Comparison of ENCODE assay signal across 8 mouse cellular contexts in the genomic region with DNA sequence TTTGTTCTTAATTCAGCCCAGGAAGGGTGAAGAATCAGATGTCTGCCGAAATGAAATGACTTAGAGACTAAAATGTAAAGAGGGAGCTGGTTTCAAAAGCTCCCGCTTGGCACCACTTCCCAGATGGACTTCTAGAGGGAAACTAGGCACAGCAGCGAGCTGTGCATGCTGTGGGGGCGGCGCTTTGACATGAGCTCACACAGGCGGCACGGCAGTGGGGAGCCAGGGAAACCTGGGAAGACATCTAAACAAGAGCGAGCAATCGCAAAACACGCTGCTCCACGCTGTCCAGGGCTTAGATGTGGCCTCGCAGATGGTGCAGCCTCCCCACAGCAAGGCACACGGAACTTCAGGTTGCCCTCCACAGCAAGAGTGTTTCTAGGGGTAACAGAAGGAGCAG. TPM values are rescaled to one million over a fixed set of nuclear protein-coding genes. Genes with fewer than 3 reads are reported as not detected.
DNase-seq lines count a peak whose midpoint lies in the region; ATAC-seq and TF ChIP-seq lines count a peak whose summit lies in the region.

No protein-coding gene starts in this region.

- no peak for TF ChIP-seq CTCF in liver, postnatal 0 days (IDR thresholded peaks at IDR 0.05; ENCODE audit: low read depth)
- no peak for TF ChIP-seq CTCF in forebrain, postnatal 0 days (IDR thresholded peaks at IDR 0.05; ENCODE audit: low read depth)

- TF ChIP-seq EP300 in liver, postnatal 0 days (IDR thresholded peaks at IDR 0.05; ENCODE audit: low read depth) = no peak

- peaks cover 16% of the 10 kb centered on the region; the same call in 1 of the 2 replicates for H3K36me3 ChIP-seq in liver, embryonic 11.5 days (ENCODE audit: control insufficient read depth, insufficient read depth, low read length)
- peaks cover 29% of the 10 kb centered on the region for H3K36me3 ChIP-seq in liver, postnatal 0 days (replicated peaks; ENCODE audit: insufficient read depth, low read length)
- 0 out of 2 replicates have a peak, but pooled peaks cover 6% of the 10 kb centered on the region for H3K36me3 ChIP-seq in forebrain, postnatal 0 days (ENCODE audit: insufficient read depth)

- no peak overlapping the region for H3K9ac ChIP-seq in liver, embryonic 11.5 days (ENCODE audit: low read depth, low read length)
- H3K9ac ChIP-seq in liver, postnatal 0 days (replicated peaks) = no peak overlapping the region
- no peak overlapping the region for H3K9ac ChIP-seq in forebrain, postnatal 0 days

- peak; percentile 53 to 59 for DNase-seq in frontal cortex, postnatal 36 days (ENCODE audit: low spot score in 2 of 2)
- DNase-seq in frontal cortex, postnatal 14 days (ENCODE audit: low spot score in 2 of 2) = no peak
- no peak for DNase-seq in liver, embryonic 11.5 days (ENCODE audit: low spot score)
- no peak for DNase-seq in liver, postnatal 0 days
- DNase-seq in forebrain, postnatal 0 days = no peak
- peak; percentile 56 to 66 for DNase-seq in right cerebral cortex, postnatal 10 days (ENCODE audit: low spot score in 2 of 2)
- no peak for DNase-seq in adrenal gland, postnatal 25 days
- no peak for DNase-seq in urinary bladder, postnatal 25 days (ENCODE audit: low spot score)

- H3K4me3 ChIP-seq in liver, embryonic 11.5 days (ENCODE audit: low read depth, low read length) = no peak overlapping the region
- no peak overlapping the region for H3K4me3 ChIP-seq in liver, postnatal 0 days (ENCODE audit: low read depth, low read length)
- H3K4me3 ChIP-seq in forebrain, postnatal 0 days (ENCODE audit: low read depth, low read length) = no peak overlapping the region

- 57% methylated on average over 13 of the region's 13 CpGs for WGBS in liver, embryonic 11.5 days
- WGBS in liver, postnatal 0 days (ENCODE audit: insufficient replicate concordance) = 71% methylated on average over 13 of the region's 13 CpGs
- 47% methylated on average over 13 of the region's 13 CpGs for WGBS in forebrain, postnatal 0 days

- peaks cover 14% of the 10 kb centered on the region for H3K4me1 ChIP-seq in liver, embryonic 11.5 days (replicated peaks; ENCODE audit: control insufficient read depth, insufficient read depth, low read length)
- H3K4me1 ChIP-seq in liver, postnatal 0 days (ENCODE audit: insufficient read depth) = no peaks in the 10 kb centered on the region
- peaks cover 9% of the 10 kb centered on the region; the same call in 1 of the 2 replicates for H3K4me1 ChIP-seq in forebrain, postnatal 0 days (ENCODE audit: insufficient read depth)

- no peak for ATAC-seq in liver, embryonic 11.5 days (replicated peaks; ENCODE audit: low FRiP score)
- ATAC-seq in liver, postnatal 0 days = no peak
- peak; percentile 30; the same call in 1 of the 2 replicates for ATAC-seq in forebrain, postnatal 0 days

- no peaks in the 10 kb centered on the region for H3K27me3 ChIP-seq in liver, embryonic 11.5 days (replicated peaks; ENCODE audit: control insufficient read depth, insufficient read depth, low read length)
- no peaks in the 10 kb centered on the region for H3K27me3 ChIP-seq in liver, postnatal 0 days (ENCODE audit: insufficient read depth, low read length)
- H3K27me3 ChIP-seq in forebrain, postnatal 0 days (ENCODE audit: insufficient read depth, low read length) = no peaks in the 10 kb centered on the region

- H3K4me2 ChIP-seq in liver, embryonic 11.5 days = no peak overlapping the region
- no peak overlapping the region for H3K4me2 ChIP-seq in liver, postnatal 0 days (ENCODE audit: low read depth, low read length)
- H3K4me2 ChIP-seq in forebrain, postnatal 0 days (ENCODE audit: low read depth) = no peak overlapping the region

- H3K9me3 ChIP-seq in liver, embryonic 11.5 days (ENCODE audit: control insufficient read depth, low read length) = no peaks in the 10 kb centered on the region
- H3K9me3 ChIP-seq in liver, postnatal 0 days (ENCODE audit: low read length) = no peaks in the 10 kb centered on the region
- H3K9me3 ChIP-seq in forebrain, postnatal 0 days (ENCODE audit: low read length) = no peaks in the 10 kb centered on the region

- peak overlapping the region; percentile 11; the same call in 1 of the 2 replicates for H3K27ac ChIP-seq in liver, embryonic 11.5 days (ENCODE audit: low read depth, low read length)
- no peak overlapping the region for H3K27ac ChIP-seq in liver, postnatal 0 days (ENCODE audit: low read depth)
- H3K27ac ChIP-seq in forebrain, postnatal 0 days (ENCODE audit: low read depth, low read length) = no peak overlapping the region

RNA-seq across cellular contexts. Expression of gene H2afy, which starts 23.2 kb away (rescaled TPM):
- polyA plus RNA-seq in liver, embryonic 11.5 days (2014; fragmentation: Nextera tagmentation; extraction: Ambion mirVana) = 230 and 233 TPM in 2 replicates
- 84.3 and 87.4 TPM in 2 replicates for polyA plus RNA-seq in liver, postnatal 0 days (2015; fragmentation: Nextera tagmentation; extraction: Ambion mirVana)
- total RNA-seq in forebrain, postnatal 0 days (2014; rRNA removed) = 151 and 181 TPM in 2 replicates
- polyA plus RNA-seq in forebrain, postnatal 0 days (2015; fragmentation: Nextera tagmentation; extraction: Ambion mirVana) = 169 and 171 TPM in 2 replicates
- 128 and 133 TPM in 2 replicates for total RNA-seq in adrenal gland, postnatal 25 days (2021)

Comparison
In these comparisons a context has a peak if more than half of its experiments do, and no peak if none do; other contexts are left out.
1. DNase-seq: peak in frontal cortex, postnatal 36 days (2 of 2) and right cerebral cortex, postnatal 10 days (2 of 2); none in frontal cortex, postnatal 14 days (0 of 2), liver, embryonic 11.5 days (single experiment), liver, postnatal 0 days (single experiment), forebrain, postnatal 0 days (single experiment), adrenal gland, postnatal 25 days (single experiment) and urinary bladder, postnatal 25 days (single experiment).